Mouse (Mus musculus): ENCODE data around the gene Slc3a2.

DNA sequence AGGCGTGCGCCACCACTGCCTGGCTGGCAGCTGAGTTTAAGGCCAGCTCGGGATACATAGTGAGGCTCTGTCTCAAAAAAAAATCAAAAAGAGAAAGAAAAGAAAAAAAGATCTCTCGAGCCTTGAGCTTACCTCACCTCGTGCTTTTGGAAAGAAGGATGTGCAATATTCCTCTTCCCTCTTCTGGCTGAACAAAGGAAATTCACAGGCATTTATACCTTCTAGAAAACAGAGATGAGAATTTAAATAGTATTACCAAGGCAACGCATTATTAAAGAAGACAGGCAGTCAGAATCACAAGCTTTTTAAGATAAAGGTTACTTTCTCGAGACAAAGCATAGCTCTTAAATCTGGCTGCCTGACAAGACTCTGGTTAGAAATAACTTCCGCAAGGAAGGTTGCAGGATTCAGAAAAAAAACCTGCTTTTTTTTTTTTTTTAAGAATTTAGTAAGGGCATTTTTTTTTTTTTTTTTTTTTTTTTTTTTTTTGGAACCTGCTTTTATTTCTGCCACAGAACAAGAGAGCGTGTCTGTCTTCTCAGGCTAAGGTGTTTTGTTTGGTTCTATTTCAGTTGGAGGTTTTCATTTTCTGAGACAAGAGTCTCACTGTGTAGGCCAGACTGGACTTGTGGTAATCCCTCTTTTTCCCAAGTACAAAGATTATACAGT lies 31.2 kb downstream of the Slc3a2 start:
- no peak for TF ChIP-seq CTCF (IDR thresholded peaks at IDR 0.05; ENCODE audit: borderline replicate concordance, extremely low read depth, insufficient read depth, insufficient read length)
- no peak for TF ChIP-seq POLR2A (IDR thresholded peaks at IDR 0.05; ENCODE audit: borderline replicate concordance, extremely low read depth, insufficient read depth, insufficient read length, poor library complexity, severe bottlenecking)

Data from brain, embryonic 14.5 days (tissue).